In genomic region chr14:121181798-121182197, GRCm38 (mm10) we compare ENCODE assay signal across 14 mouse cellular contexts.
"Had no signal": no experiment of that assay in that cellular context is flagged by ENCODE, and none has a peak within 500 bp of the region (broad histone marks: within the 10 kb centered on the region; RNA-seq: fewer than 3 reads in every experiment).

No protein-coding gene starts in this region.

- H3K27ac ChIP-seq: liver, embryonic 13.5 days; lung, embryonic 15.5 days; macrophage; midbrain, embryonic 15.5 days; neural tube, embryonic 12.5 days; stomach, postnatal 0 days had no signal

- H3K4me2 ChIP-seq: liver, embryonic 13.5 days; lung, embryonic 15.5 days; midbrain, embryonic 11.5 days; midbrain, embryonic 15.5 days; neural tube, embryonic 12.5 days had no signal

- H3K4me1 ChIP-seq: megakaryocyte, embryonic 14.5 days; neural tube, embryonic 12.5 days had no signal

- ATAC-seq: intestine, embryonic 16.5 days; liver, postnatal 0 days; midbrain, embryonic 15.5 days had no signal

- H3K9me3 ChIP-seq: liver, embryonic 13.5 days; lung, embryonic 15.5 days; midbrain, embryonic 15.5 days; neural tube, embryonic 12.5 days had no signal

- H3K36me3 ChIP-seq: liver, embryonic 13.5 days; lung, embryonic 15.5 days; midbrain, embryonic 15.5 days; neural tube, embryonic 12.5 days had no signal

- H3K4me3 ChIP-seq: liver, embryonic 13.5 days; lung, embryonic 15.5 days; megakaryocyte, embryonic 14.5 days; midbrain, embryonic 15.5 days; neural tube, embryonic 12.5 days had no signal

- H3K9ac ChIP-seq: liver, embryonic 13.5 days; liver, postnatal 0 days; lung, embryonic 15.5 days; midbrain, embryonic 15.5 days; neural tube, embryonic 12.5 days had no signal

- DNase-seq: kidney, postnatal 14 days; layer of hippocampus, postnatal 36 days; liver, embryonic 13.5 days; liver, postnatal 0 days; lung, postnatal 14 days; thymus, postnatal 14 days had no signal

- H3K27me3 ChIP-seq: liver, embryonic 13.5 days; lung, embryonic 15.5 days; megakaryocyte, embryonic 14.5 days; midbrain, embryonic 15.5 days; neural tube, embryonic 12.5 days had no signal
